In the genomic region with DNA sequence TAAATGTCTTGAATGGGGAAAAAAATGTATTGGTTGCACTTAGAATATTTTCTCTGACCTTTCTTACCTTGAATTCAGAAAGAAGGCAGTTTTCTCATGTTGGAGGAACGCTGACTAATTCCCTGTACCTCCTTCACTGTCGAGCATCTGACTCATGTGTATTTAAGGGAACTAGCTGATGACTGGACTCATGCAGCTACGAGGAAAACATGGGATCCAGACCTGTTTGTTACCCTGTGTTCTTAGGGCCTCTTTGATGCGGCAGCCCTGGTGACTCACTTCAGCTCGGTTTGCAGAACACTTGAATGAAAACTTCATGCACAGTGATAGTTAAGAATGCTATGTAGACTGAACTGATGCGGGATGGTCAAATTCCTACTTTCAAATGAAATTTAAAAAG, we compare ENCODE assay signal across 13 mouse cellular contexts.
DNase-seq lines count a peak whose midpoint lies in the region; ATAC-seq and TF ChIP-seq lines count a peak whose summit lies in the region.
"Had no signal": no experiment of that assay in that cellular context is flagged by ENCODE, and none has a peak within 500 bp of the region (broad histone marks: within the 10 kb centered on the region; RNA-seq: fewer than 3 reads in every experiment).

No protein-coding gene starts in this region.

- H3K27me3 ChIP-seq in midbrain, postnatal 0 days (ENCODE audit: insufficient read depth, low read length) = no peaks in the 10 kb centered on the region
- H3K27me3 ChIP-seq in kidney, embryonic 14.5 days (ENCODE audit: control insufficient read depth, insufficient read depth, low read length) = no peaks in the 10 kb centered on the region
- H3K27me3 ChIP-seq: liver, embryonic 13.5 days; midbrain, embryonic 15.5 days had no signal

- DNase-seq in frontal cortex, postnatal 10 days (ENCODE audit: low spot score in 2 of 2) = no peak
- DNase-seq in right cerebral cortex, adult 18-20 months = peak; percentile 29
- DNase-seq in right cerebral cortex, postnatal 4 days = no peak
- peak; percentile 79 for DNase-seq in brain, adult 2 months (ENCODE audit: low read depth, low spot score)
- no peak for DNase-seq in midbrain, postnatal 0 days (ENCODE audit: low spot score)
- DNase-seq: kidney, postnatal 25 days; liver, embryonic 13.5 days; right cerebral cortex, postnatal 25 days had no signal

- no peak overlapping the region for H3K9ac ChIP-seq in midbrain, postnatal 0 days (replicated peaks; ENCODE audit: low read length, poor library complexity, severe bottlenecking)
- no peak overlapping the region for H3K9ac ChIP-seq in kidney, embryonic 14.5 days (ENCODE audit: low read depth, low read length)
- H3K9ac ChIP-seq: liver, embryonic 13.5 days; midbrain, embryonic 15.5 days had no signal

- no peak overlapping the region for H3K27ac ChIP-seq in midbrain, postnatal 0 days (ENCODE audit: low read depth, low read length)
- no peak overlapping the region for H3K27ac ChIP-seq in kidney, embryonic 14.5 days (ENCODE audit: low read depth, low read length)
- H3K27ac ChIP-seq: hindbrain, postnatal 0 days; liver, embryonic 13.5 days; midbrain, embryonic 15.5 days had no signal

- no peak overlapping the region for H3K4me3 ChIP-seq in midbrain, postnatal 0 days (ENCODE audit: low read depth, low read length)
- no peak overlapping the region for H3K4me3 ChIP-seq in kidney, embryonic 14.5 days (ENCODE audit: low read length)
- H3K4me3 ChIP-seq: liver, embryonic 13.5 days; midbrain, embryonic 15.5 days had no signal

- no peaks in the 10 kb centered on the region for H3K4me1 ChIP-seq in midbrain, postnatal 0 days (ENCODE audit: insufficient read depth, low read length)
- peaks cover 3% of the 10 kb centered on the region; the same call in 1 of the 2 replicates for H3K4me1 ChIP-seq in kidney, embryonic 14.5 days (ENCODE audit: control insufficient read depth, insufficient read depth, low read length)
- H3K4me1 ChIP-seq: liver, embryonic 13.5 days; midbrain, embryonic 15.5 days had no signal

- no peaks in the 10 kb centered on the region for H3K36me3 ChIP-seq in midbrain, postnatal 0 days (ENCODE audit: insufficient read depth, low read length)
- no peaks in the 10 kb centered on the region for H3K36me3 ChIP-seq in kidney, embryonic 14.5 days (ENCODE audit: control insufficient read depth, insufficient read depth, low read length)
- H3K36me3 ChIP-seq: liver, embryonic 13.5 days; midbrain, embryonic 15.5 days had no signal

- H3K9me3 ChIP-seq in midbrain, postnatal 0 days (ENCODE audit: low read length) = no peaks in the 10 kb centered on the region
- no peaks in the 10 kb centered on the region for H3K9me3 ChIP-seq in kidney, embryonic 14.5 days (ENCODE audit: control insufficient read depth, low read length)
- H3K9me3 ChIP-seq: liver, embryonic 13.5 days; midbrain, embryonic 15.5 days had no signal

- no peak for TF ChIP-seq CTCF in midbrain, postnatal 0 days (IDR thresholded peaks at IDR 0.05)

- H3K4me2 ChIP-seq in midbrain, postnatal 0 days (ENCODE audit: low read depth, low read length, poor library complexity, severe bottlenecking) = no peak overlapping the region
- no peak overlapping the region for H3K4me2 ChIP-seq in kidney, embryonic 14.5 days (replicated peaks; ENCODE audit: low read depth, low read length)
- H3K4me2 ChIP-seq: liver, embryonic 13.5 days; midbrain, embryonic 15.5 days had no signal

- WGBS in midbrain, postnatal 0 days = 80% methylated on average over 6 of the region's 6 CpGs
- WGBS in kidney, embryonic 14.5 days = 76% methylated on average over 6 of the region's 6 CpGs

- ATAC-seq in frontal cortex, adult (ENCODE audit: low TSS enrichment) = peak; percentile 69
- 0 out of 2 replicates have a peak, but pooled peaks have one; percentile 33 for ATAC-seq in megakaryocyte progenitor cell, adult 5-6 weeks (replicated peaks; ENCODE audit: poor library complexity)
- no peak for ATAC-seq in midbrain, postnatal 0 days (ENCODE audit: low FRiP score)
- no peak for ATAC-seq in kidney, embryonic 14.5 days (ENCODE audit: low FRiP score, low TSS enrichment)
- ATAC-seq: hindbrain, postnatal 0 days; midbrain, embryonic 15.5 days had no signal

Comparison
In these comparisons a context has a peak if more than half of its experiments do, and no peak if none do; other contexts are left out.
1. DNase-seq: peak in right cerebral cortex, adult 18-20 months (single experiment) and brain, adult 2 months (single experiment); none in frontal cortex, postnatal 10 days (0 of 2), right cerebral cortex, postnatal 4 days (single experiment) and midbrain, postnatal 0 days (single experiment).
2. ATAC-seq: peak in frontal cortex, adult (single experiment) and megakaryocyte progenitor cell, adult 5-6 weeks (single experiment); none in midbrain, postnatal 0 days (single experiment) and kidney, embryonic 14.5 days (single experiment).